Mouse (Mus musculus) intestine, embryonic 14.5 days (tissue): ENCODE data around the gene Apoe. TPM values are rescaled to one million over a fixed set of nuclear protein-coding genes. Genes with fewer than 3 reads are reported as not detected.

Experiments
- ATAC-seq: fragments of 200-750 bp; cut with Nextera tagmentation; replicated peaks from 2 replicates; pipeline ENCODE4 v1.8.0; 2017; ENCODE audit warnings: low read depth, moderate number of reproducible peaks, moderate TSS enrichment, moderate library complexity; ENCODE audit not compliant: low FRiP score, low TSS enrichment
- DNase-seq: peaks from one replicate; pipeline ENCODE4 v3.0.0-alpha.2; 2018; ENCODE audit warnings: low spot score
- H3K27ac ChIP-seq: fragments of 300-500 bp; sonication (generic); 2 replicates; pipeline ENCODE4 v1.5.1; 2014; ENCODE audit warnings: low read depth, mild to moderate bottlenecking, control low read depth
- H3K27me3 ChIP-seq: fragments of 300-500 bp; sonication (generic); replicated peaks from 2 replicates; pipeline ENCODE4 v1.6.1; 2014; ENCODE audit warnings: low read length, control low read depth; ENCODE audit not compliant: control insufficient read depth, insufficient read depth
- H3K36me3 ChIP-seq: fragments of 300-500 bp; sonication (generic); 2 replicates; pipeline ENCODE4 v1.6.1; 2014; ENCODE audit warnings: low read length, control low read depth; ENCODE audit not compliant: control insufficient read depth, insufficient read depth
- H3K4me1 ChIP-seq: fragments of 300-500 bp; sonication (generic); replicated peaks from 2 replicates; pipeline ENCODE4 v1.6.1; 2014; ENCODE audit warnings: low read length, control low read depth, mixed read lengths; ENCODE audit not compliant: control insufficient read depth, insufficient read depth
- H3K4me2 ChIP-seq: fragments of 300-500 bp; sonication (generic); 2 replicates; pipeline ENCODE4 v1.6.1; 2014; ENCODE audit warnings: low read length
- H3K4me3 ChIP-seq: fragments of 300-500 bp; sonication (generic); 2 replicates; pipeline ENCODE4 v1.5.1; 2014; ENCODE audit warnings: low read depth, low read length, control low read depth, mixed read lengths
- H3K9ac ChIP-seq: fragments of 300-500 bp; sonication (generic); 2 replicates; pipeline ENCODE4 v1.6.1; 2014; ENCODE audit warnings: mild to moderate bottlenecking, low read length
- H3K9me3 ChIP-seq: fragments of 300-500 bp; sonication (generic); 2 replicates; pipeline ENCODE4 v1.6.1; 2016; ENCODE audit warnings: low read length, control low read depth; ENCODE audit not compliant: control insufficient read depth
- WGBS: fragments of 180-500 bp; shearing (Covaris S2); extraction: QIAGEN DNeasy Blood & Tissue Kit; methylation state at CpG from one replicate; pipeline ENCODE4 v1.1.7; 2014; 5-methylcytosine and 5-hydroxymethylcytosine counted together
- polyA plus RNA-seq: library from polyadenylated mRNA; unstranded; fragments of >200 nt; fragmentation: Nextera tagmentation; extraction: Ambion mirVana; gene quantifications from 2 replicates; pipeline ENCODE4 v1.2.1, GENCODE M21; 2014

Gene Apoe
- polyA plus RNA-seq, 1 experiment from 2014 or later: 233 TPM

GRCm38 (mm10) chr7:19719200-19719599, 20.2 kb upstream of the Apoe start:
- 99% methylated on average over 4 of the region's 4 CpGs for WGBS
- ATAC-seq (no peak), DNase-seq (no peak)
- Histone ChIP-seq H3K27me3 (no peaks in the 10 kb centered on the region), H3K36me3 (peaks cover 50% of the 10 kb centered on the region), H3K4me3 (no peak overlapping the region), H3K9me3 (peaks cover 14% of the 10 kb centered on the region), H3K9ac (no peak overlapping the region), H3K4me2 (no peak overlapping the region), H3K27ac (no peak overlapping the region), H3K4me1 (peaks cover 10% of the 10 kb centered on the region)

DNA sequence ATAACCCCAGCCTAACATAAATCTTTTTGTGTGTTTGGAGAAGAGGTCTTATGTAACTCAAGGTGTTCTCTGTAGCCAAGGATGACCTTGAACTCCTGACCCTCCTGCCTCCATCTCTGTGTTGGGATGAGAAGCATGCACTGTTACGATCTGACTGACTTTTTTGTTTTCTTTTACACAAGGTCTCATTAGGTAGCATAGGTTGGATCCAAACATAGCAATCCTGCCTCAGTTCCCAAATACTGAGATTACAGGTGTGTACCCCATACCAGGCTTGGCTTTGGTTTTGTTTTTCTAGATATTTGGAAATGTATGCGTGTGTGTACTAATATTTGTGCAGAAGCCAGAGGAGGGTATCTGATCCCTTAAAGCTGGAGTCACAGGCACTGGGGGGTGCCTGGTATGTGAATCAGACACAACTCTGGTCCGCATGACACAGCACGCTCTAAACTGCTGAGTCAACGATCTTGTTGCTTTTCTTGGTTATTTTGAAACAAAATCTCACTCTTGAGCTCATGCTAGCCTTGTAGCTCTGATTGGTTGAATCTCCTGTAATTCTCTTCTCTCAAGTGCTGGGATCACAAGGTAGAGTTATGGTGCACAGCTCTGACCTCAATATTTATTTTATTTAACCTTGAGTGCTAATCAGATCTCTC, 19.4 kb upstream of the Apoe start:
- no peak for DNase-seq
- Histone ChIP-seq H3K4me2 (no peak overlapping the region), H3K9ac (no peak overlapping the region), H3K36me3 (peaks cover 46% of the 10 kb centered on the region), H3K9me3 (peaks cover 14% of the 10 kb centered on the region), H3K4me1 (peaks cover 17% of the 10 kb centered on the region), H3K4me3 (no peak overlapping the region), H3K27ac (no peak overlapping the region), H3K27me3 (no peaks in the 10 kb centered on the region)
- no peak for ATAC-seq
- 94% methylated on average over 5 of the region's 5 CpGs for WGBS

- DNase-seq (no peak), ATAC-seq (no peak)
- WGBS: 86% methylated on average over 4 of the region's 4 CpGs
- Histone ChIP-seq H3K9me3 (peaks cover 14% of the 10 kb centered on the region), H3K27me3 (no peaks in the 10 kb centered on the region), H3K4me2 (no peak overlapping the region), H3K9ac (no peak overlapping the region), H3K4me1 (peaks cover 17% of the 10 kb centered on the region), H3K27ac (no peak overlapping the region), H3K4me3 (no peak overlapping the region), H3K36me3 (peaks cover 45% of the 10 kb centered on the region)
Observed at GRCm38 (mm10) chr7:19717346-19717745, 18.4 kb upstream of the Apoe start.

DNA sequence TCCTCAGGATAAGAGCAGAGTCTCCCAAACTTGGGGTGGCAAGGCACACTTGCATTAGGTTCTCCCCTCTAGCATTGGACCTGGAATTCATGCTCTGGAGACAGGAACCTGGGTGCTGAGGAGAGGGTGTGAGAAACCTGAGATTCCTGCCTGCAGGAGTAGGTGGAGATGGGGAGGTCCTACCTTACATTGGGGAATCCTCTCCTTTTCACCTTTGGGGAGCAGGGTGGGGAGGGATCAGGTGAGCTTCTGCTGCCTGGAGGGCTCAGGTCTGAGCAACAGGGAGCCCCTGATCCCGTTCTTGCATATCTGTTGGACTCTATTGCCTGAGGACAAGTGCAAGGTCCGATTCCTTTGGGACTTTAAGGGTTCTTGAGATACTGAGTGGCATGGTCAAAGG, 17.8 kb upstream of the Apoe start:
- 79% methylated on average over 2 of the region's 2 CpGs for WGBS
- ATAC-seq: no peak
- H3K27me3 ChIP-seq: no peaks in the 10 kb centered on the region
- H3K4me2 ChIP-seq: peak overlapping the region; percentile 65
- H3K4me3 ChIP-seq: 0 out of 2 replicates have a peak overlapping the region, but pooled peaks have one; percentile 38
- H3K27ac ChIP-seq: no peak overlapping the region
- H3K9me3 ChIP-seq: peaks cover 14% of the 10 kb centered on the region
- DNase-seq: no peak
- H3K4me1 ChIP-seq: peaks cover 17% of the 10 kb centered on the region
- no peak overlapping the region for H3K9ac ChIP-seq
- H3K36me3 ChIP-seq: peaks cover 50% of the 10 kb centered on the region

DNA sequence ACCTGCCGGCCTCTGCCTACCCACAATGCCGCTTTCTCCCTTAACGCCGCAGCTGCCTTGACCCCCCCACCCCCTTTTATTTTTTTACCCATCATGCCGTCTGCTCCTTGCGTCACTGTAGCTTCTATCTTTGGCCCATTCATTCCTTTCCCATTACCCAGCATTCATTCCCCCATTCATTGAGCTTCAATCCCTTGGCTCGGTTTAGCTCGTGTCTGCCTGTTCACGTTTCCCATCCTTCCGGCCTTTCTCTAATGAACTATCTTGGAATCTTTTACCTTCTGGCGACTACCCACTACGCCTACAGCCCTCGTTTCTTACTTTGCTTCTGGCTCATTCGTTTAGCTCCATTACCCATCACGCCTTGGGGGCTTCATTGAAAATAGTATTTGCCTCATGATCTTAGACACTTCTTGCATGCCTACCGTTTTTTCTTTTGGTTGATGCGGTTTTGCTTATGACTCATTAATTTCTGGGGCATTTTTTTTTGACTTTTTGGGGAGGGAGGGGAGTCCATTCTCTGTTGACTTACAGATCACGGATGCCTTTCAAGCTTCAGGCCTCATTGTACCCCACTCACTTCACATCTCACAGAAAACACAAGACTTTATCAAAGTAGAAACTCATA, 17.2 kb upstream of the Apoe start:
- Histone ChIP-seq H3K4me3 (peak overlapping the region; percentile 38), H3K4me1 (peaks cover 17% of the 10 kb centered on the region), H3K27me3 (no peaks in the 10 kb centered on the region), H3K9me3 (peaks cover 8% of the 10 kb centered on the region), H3K9ac (no peak overlapping the region; the same call in 1 of the 2 replicates), H3K36me3 (peaks cover 56% of the 10 kb centered on the region), H3K27ac (peak overlapping the region; percentile 78), H3K4me2 (peak overlapping the region; percentile 65)
- 7% methylated on average over 18 of the region's 18 CpGs for WGBS
- no peak for ATAC-seq
- no peak for DNase-seq

DNA sequence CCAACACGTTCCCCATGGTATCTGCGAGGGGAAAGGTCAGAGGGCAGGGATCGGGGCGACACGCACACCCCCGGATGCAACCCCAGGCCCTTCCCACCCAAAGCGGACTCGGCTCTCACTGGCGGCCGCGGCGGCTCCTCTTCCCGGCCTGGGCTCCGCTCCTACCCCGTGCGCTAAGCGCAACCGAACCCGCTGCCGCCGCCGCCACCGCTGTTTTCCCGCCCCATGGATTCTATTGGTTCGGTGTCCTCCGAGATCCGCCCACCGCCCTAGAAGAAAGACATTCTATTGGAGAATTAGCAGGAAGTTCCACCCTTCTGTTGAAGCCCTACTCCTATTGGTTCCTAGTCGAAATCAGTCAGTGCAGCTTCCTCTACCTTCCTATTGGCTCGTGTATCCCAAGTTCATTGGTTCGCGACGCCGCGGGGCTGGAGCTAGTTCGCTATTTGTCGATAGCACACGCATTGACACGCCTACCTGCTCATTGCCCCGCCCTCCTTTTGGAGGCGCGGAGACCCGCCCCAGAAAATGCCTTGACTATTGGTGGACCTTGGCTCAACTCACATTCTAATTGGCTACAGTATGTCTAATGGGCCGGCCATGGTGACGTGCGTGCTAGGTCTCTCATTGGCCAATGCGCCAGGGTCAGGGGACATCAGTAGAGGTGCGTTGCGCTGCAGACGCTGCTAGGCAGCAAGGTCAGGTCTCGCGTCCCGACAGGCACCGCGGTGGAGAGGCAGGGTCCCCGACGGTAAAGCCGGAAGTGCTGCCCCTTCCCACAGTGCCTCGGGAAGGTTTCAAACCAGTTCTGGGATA, 16.5 kb upstream of the Apoe start, which contains the start of gene Tomm40:
Tomm40 (minus strand) TSS at position 200 of the 816 bp plus-strand sequence.
- Histone ChIP-seq H3K36me3 (peaks cover 59% of the 10 kb centered on the region), H3K27me3 (no peaks in the 10 kb centered on the region), H3K9ac (peak within 1 kb of the TSS; percentile 93), H3K27ac (peak within 1 kb of the TSS; percentile 78), H3K4me2 (peak within 1 kb of the TSS; percentile 90), H3K4me1 (peaks cover 17% of the 10 kb centered on the region), H3K9me3 (peaks cover under 1% of the 10 kb centered on the region; the same call in 1 of the 2 replicates), H3K4me3 (peak within 1 kb of the TSS; percentile 99)
- ATAC-seq (peak; percentile 99), DNase-seq (peak; percentile 94)
- WGBS: under 1% methylated on average over 51 of the region's 59 CpGs

DNA sequence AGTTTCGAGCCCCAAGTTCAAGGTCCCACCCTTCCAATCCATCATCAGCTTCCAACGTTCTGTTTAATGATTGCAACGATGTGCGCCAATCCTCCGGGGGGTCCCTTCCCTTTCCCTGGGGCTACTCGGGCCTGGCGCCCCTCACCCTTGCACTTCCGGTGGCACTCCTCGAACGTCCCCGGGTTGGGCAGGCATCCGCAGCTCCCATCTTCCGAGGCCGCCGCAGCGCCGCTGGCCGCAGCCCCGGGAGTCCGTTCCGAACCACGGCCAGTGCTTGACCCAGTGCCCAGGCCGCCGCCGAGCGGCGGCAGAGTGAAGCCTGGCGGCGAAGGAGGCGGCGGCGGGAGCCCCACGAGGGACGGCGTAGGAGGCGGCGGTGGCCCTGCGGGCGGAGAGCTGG, 15.8 kb upstream of the Apoe start:
- H3K36me3 ChIP-seq: peaks cover 58% of the 10 kb centered on the region
- H3K27me3 ChIP-seq: no peaks in the 10 kb centered on the region
- H3K9me3 ChIP-seq: no peaks in the 10 kb centered on the region
- H3K27ac ChIP-seq: peak overlapping the region; percentile 76
- WGBS: under 1% methylated on average over 39 of the region's 39 CpGs
- H3K4me1 ChIP-seq: peaks cover 17% of the 10 kb centered on the region
- H3K9ac ChIP-seq: peak overlapping the region; percentile 93
- DNase-seq (no peak), ATAC-seq (no peak; the same call in 1 of the 2 replicates)
- H3K4me2 ChIP-seq: peak overlapping the region; percentile 90
- peak overlapping the region; percentile 99 for H3K4me3 ChIP-seq

GRCm38 (mm10) chr7:19713598-19713997, 14.6 kb upstream of the Apoe start:
- DNase-seq: no peak
- H3K4me2 ChIP-seq: no peak overlapping the region
- H3K27me3 ChIP-seq: no peaks in the 10 kb centered on the region
- H3K9ac ChIP-seq: no peak overlapping the region
- H3K4me3 ChIP-seq: no peak overlapping the region
- peaks cover 59% of the 10 kb centered on the region for H3K36me3 ChIP-seq
- peaks cover 17% of the 10 kb centered on the region for H3K4me1 ChIP-seq
- H3K9me3 ChIP-seq: no peaks in the 10 kb centered on the region
- no peak overlapping the region for H3K27ac ChIP-seq
- 93% methylated on average over 9 of the region's 9 CpGs for WGBS
- no peak for ATAC-seq
